Mouse (Mus musculus): ENCODE data around the gene Gadd45b. TPM values are rescaled to one million over a fixed set of nuclear protein-coding genes. Genes with fewer than 3 reads are reported as not detected.

Gene Gadd45b
- total and polyA plus RNA-seq, 3 experiments = 10.0 to 13.9 (median 10.9) TPM

- intact Hi-C loops (cut with DNase I) = loop anchor here (10.0 kb wide), 1 partner anchor 591 kb away; the partner anchor contains the start of gene Ncln
- Histone ChIP-seq H3K27me3 (ENCODE audit: control insufficient read depth, insufficient read depth, low read length) (no peaks in the 10 kb centered on the region), H3K4me1 (ENCODE audit: control insufficient read depth, insufficient read depth, low read length) (peaks cover 9% of the 10 kb centered on the region), H3K36me3 (ENCODE audit: control insufficient read depth, insufficient read depth, low read length) (no peaks in the 10 kb centered on the region), H3K27ac (no peak overlapping the region), H3K79me2 (replicated peaks; ENCODE audit: control insufficient read depth, insufficient read depth, low read length) (no peaks in the 10 kb centered on the region), H3K9ac (ENCODE audit: low read depth, low read length) (no peak overlapping the region), H3K4me3 (no peak overlapping the region)
- TF ChIP-seq POLR2A (IDR thresholded peaks at IDR 0.05; ENCODE audit: insufficient read depth, low read depth, low read length) (no peak), EP300 (IDR thresholded peaks at IDR 0.05; ENCODE audit: insufficient read depth, low read depth, low read length) (no peak), CTCF (IDR thresholded peaks at IDR 0.05) (no peak)
- WGBS = 75% methylated on average over 28 of the region's 28 CpGs
- no peak for DNase-seq
These were observed 25.7 kb upstream of the Gadd45b start for GRCm38 (mm10) chr10:80904004-80904693.

GRCm38 (mm10) chr10:80904709-80905108, 25.2 kb upstream of the Gadd45b start:
- Histone ChIP-seq H3K36me3 (ENCODE audit: control insufficient read depth, insufficient read depth, low read length) (no peaks in the 10 kb centered on the region), H3K27me3 (ENCODE audit: control insufficient read depth, insufficient read depth, low read length) (no peaks in the 10 kb centered on the region), H3K79me2 (replicated peaks; ENCODE audit: control insufficient read depth, insufficient read depth, low read length) (no peaks in the 10 kb centered on the region), H3K9ac (ENCODE audit: low read depth, low read length) (no peak overlapping the region), H3K4me1 (ENCODE audit: control insufficient read depth, insufficient read depth, low read length) (peaks cover 6% of the 10 kb centered on the region), H3K4me3 (no peak overlapping the region), H3K27ac (no peak overlapping the region)
- 92% methylated on average over 11 of the region's 11 CpGs for WGBS
- TF ChIP-seq EP300 (IDR thresholded peaks at IDR 0.05; ENCODE audit: insufficient read depth, low read depth, low read length) (no peak), POLR2A (IDR thresholded peaks at IDR 0.05; ENCODE audit: insufficient read depth, low read depth, low read length) (no peak), CTCF (IDR thresholded peaks at IDR 0.05) (no peak)
- DNase-seq = no peak
- intact Hi-C loops (cut with DNase I) = loop anchor here (10.0 kb wide), 1 partner anchor 590 kb away; the partner anchor contains the start of gene Ncln

DNA sequence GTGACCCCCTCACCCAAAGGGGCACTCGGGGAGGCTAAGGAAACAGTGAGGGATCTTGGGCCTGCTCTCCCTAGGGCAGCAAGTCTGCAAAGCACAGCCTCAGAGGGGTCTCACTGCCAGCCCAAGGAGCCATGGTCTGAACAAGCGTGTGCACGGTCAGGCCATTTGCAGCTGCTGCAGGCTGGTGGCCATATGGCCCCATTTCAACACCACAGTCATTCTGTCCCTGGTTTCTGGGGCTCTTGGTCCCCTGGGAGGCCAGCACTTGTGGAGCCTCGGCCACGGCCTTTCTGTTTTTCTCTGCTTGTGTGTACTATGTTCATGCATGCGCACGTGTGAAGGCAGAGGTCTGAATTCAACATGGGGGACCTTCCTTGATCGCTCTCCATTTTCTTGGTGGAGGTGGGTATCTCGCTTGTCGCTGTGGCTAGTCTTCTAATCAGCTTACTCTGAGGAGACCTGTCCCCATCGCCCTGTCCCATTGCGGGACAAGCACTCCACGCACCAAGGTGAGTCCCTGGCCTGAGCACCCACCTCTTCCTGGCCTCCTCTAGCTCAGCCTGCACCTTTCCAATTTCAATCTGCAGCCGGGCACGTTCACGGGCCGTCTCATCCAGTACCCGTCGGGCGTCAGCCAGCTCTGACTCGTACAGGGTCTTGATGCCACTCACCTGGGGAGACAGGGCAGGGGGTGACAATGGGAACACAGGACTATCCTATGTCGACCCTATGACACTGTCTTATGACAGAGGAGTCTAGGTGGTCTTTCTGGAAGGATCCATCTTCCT, 20.3 kb upstream of the Gadd45b start:
- no peak for DNase-seq
- no peaks in the 10 kb centered on the region for H3K4me1 ChIP-seq (ENCODE audit: control insufficient read depth, insufficient read depth, low read length)
- H3K36me3 ChIP-seq (ENCODE audit: control insufficient read depth, insufficient read depth, low read length) = no peaks in the 10 kb centered on the region
- intact Hi-C loops (cut with DNase I) = loop anchor here (10.0 kb wide), 1 partner anchor 585 kb away; the partner anchor contains the start of gene Ncln
- no peak overlapping the region for H3K27ac ChIP-seq
- H3K4me3 ChIP-seq = no peak overlapping the region
- TF ChIP-seq CTCF (IDR thresholded peaks at IDR 0.05) = no peak
- no peak for TF ChIP-seq EP300 (IDR thresholded peaks at IDR 0.05; ENCODE audit: insufficient read depth, low read depth, low read length)
- TF ChIP-seq POLR2A (IDR thresholded peaks at IDR 0.05; ENCODE audit: insufficient read depth, low read depth, low read length) = no peak
- 89% methylated on average over 22 of the region's 22 CpGs for WGBS
- no peaks in the 10 kb centered on the region for H3K79me2 ChIP-seq (replicated peaks; ENCODE audit: control insufficient read depth, insufficient read depth, low read length)
- H3K9ac ChIP-seq (ENCODE audit: low read depth, low read length) = no peak overlapping the region
- H3K27me3 ChIP-seq (ENCODE audit: control insufficient read depth, insufficient read depth, low read length) = no peaks in the 10 kb centered on the region

- H3K27me3 ChIP-seq (ENCODE audit: control insufficient read depth, insufficient read depth, low read length) = no peaks in the 10 kb centered on the region
- no peaks in the 10 kb centered on the region for H3K4me1 ChIP-seq (ENCODE audit: control insufficient read depth, insufficient read depth, low read length)
- TF ChIP-seq EP300 (IDR thresholded peaks at IDR 0.05; ENCODE audit: insufficient read depth, low read depth, low read length) = no peak
- TF ChIP-seq POLR2A (IDR thresholded peaks at IDR 0.05; ENCODE audit: insufficient read depth, low read depth, low read length) = no peak
- no peak for TF ChIP-seq CTCF (IDR thresholded peaks at IDR 0.05)
- H3K27ac ChIP-seq = no peak overlapping the region
- no peaks in the 10 kb centered on the region for H3K36me3 ChIP-seq (ENCODE audit: control insufficient read depth, insufficient read depth, low read length)
- no peak for DNase-seq
- intact Hi-C loops (cut with DNase I) = no loop called here
- no peaks in the 10 kb centered on the region for H3K79me2 ChIP-seq (replicated peaks; ENCODE audit: control insufficient read depth, insufficient read depth, low read length)
- H3K9ac ChIP-seq (ENCODE audit: low read depth, low read length) = no peak overlapping the region
- H3K4me3 ChIP-seq = no peak overlapping the region
- 89% methylated on average over 4 of the region's 4 CpGs for WGBS
These were observed 18.5 kb upstream of the Gadd45b start for GRCm38 (mm10) chr10:80911354-80911753.

DNA sequence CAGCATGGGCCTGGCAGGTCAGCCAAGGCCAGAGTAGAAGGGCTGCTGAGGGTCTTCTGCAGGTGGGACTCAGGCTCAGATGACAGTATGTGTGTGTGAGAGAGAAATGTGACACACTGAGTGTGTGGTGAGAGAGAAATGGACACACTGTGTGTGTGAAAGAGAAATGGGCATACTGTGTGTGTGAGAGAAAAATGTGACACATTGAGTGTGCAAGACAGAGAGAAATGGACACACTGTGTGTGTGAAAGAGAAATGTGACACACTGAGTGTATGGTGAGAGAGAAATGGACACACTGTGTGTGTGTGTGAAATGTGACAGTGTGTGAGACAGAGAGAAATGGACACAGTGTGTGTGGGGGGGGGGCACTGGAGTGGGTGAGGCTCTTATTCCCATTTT, 18.0 kb upstream of the Gadd45b start:
- Histone ChIP-seq H3K79me2 (replicated peaks; ENCODE audit: control insufficient read depth, insufficient read depth, low read length) (no peaks in the 10 kb centered on the region), H3K27ac (no peak overlapping the region), H3K4me3 (no peak overlapping the region), H3K4me1 (ENCODE audit: control insufficient read depth, insufficient read depth, low read length) (no peaks in the 10 kb centered on the region), H3K9ac (ENCODE audit: low read depth, low read length) (no peak overlapping the region), H3K36me3 (ENCODE audit: control insufficient read depth, insufficient read depth, low read length) (no peaks in the 10 kb centered on the region), H3K27me3 (ENCODE audit: control insufficient read depth, insufficient read depth, low read length) (no peaks in the 10 kb centered on the region)
- DNase-seq = no peak
- intact Hi-C loops (cut with DNase I) = no loop called here
- TF ChIP-seq POLR2A (IDR thresholded peaks at IDR 0.05; ENCODE audit: insufficient read depth, low read depth, low read length) (no peak), EP300 (IDR thresholded peaks at IDR 0.05; ENCODE audit: insufficient read depth, low read depth, low read length) (no peak), CTCF (IDR thresholded peaks at IDR 0.05) (no peak)
